Mouse (Mus musculus) thymus, adult 2 months (tissue): Measurements from ENCODE around the gene Atp8a2. TPM values are rescaled to one million over a fixed set of nuclear protein-coding genes. Genes with fewer than 3 reads are reported as not detected.

Source experiments
- DNase-seq: peaks from one replicate; pipeline ENCODE4 v3.0.0; 2021
- H3K27ac ChIP-seq: fragments of 200-500 bp; 2 replicates; pipeline ENCODE4 v1.5.1; 2012; ENCODE audit warnings: low read length, control low read depth; ENCODE audit not compliant: control insufficient read depth, insufficient read depth
- H3K27me3 ChIP-seq: fragments of 200-500 bp; 2 replicates; pipeline ENCODE4 v1.6.1; 2012; ENCODE audit warnings: mild to moderate bottlenecking, low read length, moderate library complexity, mixed read lengths; ENCODE audit not compliant: control insufficient read depth, insufficient read depth
- H3K36me3 ChIP-seq: fragments of 200-500 bp; 2 replicates; pipeline ENCODE4 v1.6.1; 2012; ENCODE audit warnings: mild to moderate bottlenecking, low read length, moderate library complexity; ENCODE audit not compliant: control insufficient read depth, insufficient read depth
- H3K4me1 ChIP-seq: fragments of 200-500 bp; replicated peaks from 2 replicates; pipeline ENCODE4 v1.6.1; 2012; ENCODE audit warnings: low read length; ENCODE audit not compliant: control insufficient read depth, insufficient read depth
- H3K4me3 ChIP-seq: fragments of 200-500 bp; 2 replicates; pipeline ENCODE4 v1.5.1; 2012; ENCODE audit warnings: mild to moderate bottlenecking, low read length, control low read depth, moderate library complexity; ENCODE audit not compliant: control insufficient read depth, insufficient read depth
- CTCF ChIP-seq: fragments of 200-500 bp; IDR thresholded peaks from 2 replicates; pipeline ENCODE4 v1.5.1; 2012; ENCODE audit warnings: mild to moderate bottlenecking, control low read depth, low read length, moderate library complexity, borderline replicate concordance; ENCODE audit not compliant: control insufficient read depth, poor library complexity, insufficient read depth; ENCODE audit errors: extremely low read depth
- POLR2A ChIP-seq: fragments of 200-500 bp; IDR thresholded peaks from 2 replicates; pipeline ENCODE4 v1.6.1; 2012; ENCODE audit warnings: mild to moderate bottlenecking, low read length, control low read depth, moderate library complexity; ENCODE audit not compliant: control insufficient read depth, poor library complexity, insufficient read depth; ENCODE audit errors: extremely low read depth
- WGBS: fragments of 180-500 bp; shearing (Covaris S2); methylation state at CpG from one replicate; pipeline ENCODE4 v1.1.7; 2018; 5-methylcytosine and 5-hydroxymethylcytosine counted together
- polyA plus RNA-seq: library from polyadenylated mRNA; depleted of rRNA; stranded (reverse); fragments of >200 nt; gene quantifications from 2 replicates; pipeline ENCODE4 v1.2.3, GENCODE M21; 2012

Atp8a2 gene
- polyA plus RNA-seq, 1 experiment, result 0.38 TPM

GRCm38 (mm10) chr14:59644166-59644565 lies 552.8 kb downstream of the Atp8a2 start:
- WGBS, result 88% methylated on average over 1 of the region's 1 CpGs
- H3K27me3 ChIP-seq, result no peaks in the 10 kb centered on the region
- H3K36me3 ChIP-seq, result no peaks in the 10 kb centered on the region
- no peak for DNase-seq
- H3K4me1 ChIP-seq, result peaks cover 24% of the 10 kb centered on the region
- no peak overlapping the region for H3K4me3 ChIP-seq
- H3K27ac ChIP-seq, result no peak overlapping the region
- no peak for TF ChIP-seq CTCF
- no peak for TF ChIP-seq POLR2A

DNA sequence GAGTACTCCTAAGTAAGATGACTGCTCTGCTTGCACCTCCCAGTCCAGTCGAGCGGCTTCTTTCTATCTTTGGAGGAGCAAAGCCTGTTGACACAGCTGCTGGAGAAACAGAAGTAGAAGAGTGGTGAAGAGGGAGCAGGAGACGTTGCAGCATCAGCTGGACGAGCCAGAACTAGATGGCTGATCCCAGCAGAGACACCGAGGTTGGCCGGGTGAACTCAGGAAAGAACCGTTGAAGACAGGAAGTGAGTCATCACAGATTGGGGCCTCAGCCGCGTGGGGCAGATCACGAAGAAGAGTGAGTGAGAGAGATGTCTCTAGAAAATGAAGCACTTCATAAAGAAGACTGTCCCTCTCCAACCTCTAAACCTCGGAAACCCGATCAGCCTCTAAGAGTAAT lies 553.4 kb downstream of the Atp8a2 start:
- 8% methylated on average over 12 of the region's 12 CpGs for WGBS
- no peaks in the 10 kb centered on the region for H3K27me3 ChIP-seq
- no peaks in the 10 kb centered on the region for H3K36me3 ChIP-seq
- peak; percentile 39 for DNase-seq
- TF ChIP-seq POLR2A, result no peak
- no peak for TF ChIP-seq CTCF
- peaks cover 24% of the 10 kb centered on the region for H3K4me1 ChIP-seq
- H3K4me3 ChIP-seq, result no peak overlapping the region
- no peak overlapping the region for H3K27ac ChIP-seq

GRCm38 (mm10) chr14:59641856-59642255 lies 555.1 kb downstream of the Atp8a2 start:
- peaks cover 21% of the 10 kb centered on the region for H3K4me1 ChIP-seq
- WGBS, result 95% methylated on average over 5 of the region's 5 CpGs
- no peaks in the 10 kb centered on the region for H3K27me3 ChIP-seq
- TF ChIP-seq POLR2A (no peak), CTCF (no peak)
- H3K27ac ChIP-seq, result no peak overlapping the region
- no peak for DNase-seq
- no peaks in the 10 kb centered on the region for H3K36me3 ChIP-seq
- H3K4me3 ChIP-seq, result no peak overlapping the region

DNA sequence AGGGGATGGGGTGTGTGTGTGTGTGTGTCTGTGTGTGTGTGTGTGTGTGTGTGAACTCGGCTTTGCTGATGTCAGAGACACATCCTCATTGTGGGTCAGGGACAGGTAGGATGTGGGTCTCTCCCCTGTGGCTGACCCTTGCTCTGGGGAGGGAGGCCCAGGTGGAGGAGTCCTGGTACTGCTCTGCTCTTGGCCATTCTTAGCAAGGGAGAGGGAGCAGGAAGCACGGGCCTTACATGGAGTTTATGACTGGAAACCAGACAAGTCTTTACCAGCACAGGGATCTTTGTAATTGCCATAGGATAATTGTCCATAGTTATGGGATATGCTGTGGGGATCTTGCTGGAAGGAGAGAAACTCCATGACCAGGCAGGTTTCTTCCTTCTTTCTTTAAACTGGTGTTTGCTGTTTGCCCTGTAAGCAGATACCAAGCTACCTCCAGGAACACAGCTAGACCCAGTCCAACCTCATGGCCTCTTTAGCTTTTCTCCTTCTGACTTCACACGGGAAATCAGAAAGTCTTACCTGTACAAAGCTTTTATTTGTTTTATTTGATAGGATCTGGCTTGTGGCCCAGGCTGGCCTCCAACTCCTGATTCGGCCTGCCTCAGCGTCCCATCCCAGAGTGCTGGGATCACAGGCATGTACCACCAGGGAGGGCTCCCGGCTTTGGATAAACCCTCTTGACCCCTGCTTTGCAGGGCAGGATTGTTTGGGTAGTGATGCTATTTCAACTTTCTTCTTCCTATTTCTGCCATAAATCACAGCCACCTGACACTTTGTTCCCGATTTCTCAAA lies 557.9 kb downstream of the Atp8a2 start:
- 85% methylated on average over 7 of the region's 7 CpGs for WGBS
- TF ChIP-seq CTCF (no peak), POLR2A (no peak)
- no peaks in the 10 kb centered on the region for H3K36me3 ChIP-seq
- no peak overlapping the region for H3K27ac ChIP-seq
- peaks cover 8% of the 10 kb centered on the region for H3K4me1 ChIP-seq
- no peak overlapping the region for H3K4me3 ChIP-seq
- no peaks in the 10 kb centered on the region for H3K27me3 ChIP-seq
- no peak for DNase-seq

DNA sequence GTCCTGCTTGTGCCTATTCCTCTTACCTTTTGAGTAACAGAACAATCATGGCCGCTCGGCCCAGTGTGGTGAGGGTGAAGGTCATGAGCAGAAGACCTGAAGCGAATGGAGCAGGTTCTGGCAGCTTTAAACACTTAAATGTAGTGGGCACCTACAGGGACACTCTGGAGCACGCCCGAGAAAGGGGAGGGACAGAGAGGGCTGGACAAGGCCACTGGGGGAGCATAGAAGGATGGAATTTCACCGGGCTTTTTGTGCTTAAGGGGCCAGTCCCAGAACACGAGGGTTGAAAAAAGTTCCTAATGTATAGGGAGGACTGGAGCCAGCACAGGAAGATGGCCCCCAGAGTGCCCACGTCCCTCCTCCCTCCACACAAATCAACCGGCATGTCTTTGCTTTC lies 563.0 kb downstream of the Atp8a2 start:
- no peaks in the 10 kb centered on the region for H3K36me3 ChIP-seq

DNA sequence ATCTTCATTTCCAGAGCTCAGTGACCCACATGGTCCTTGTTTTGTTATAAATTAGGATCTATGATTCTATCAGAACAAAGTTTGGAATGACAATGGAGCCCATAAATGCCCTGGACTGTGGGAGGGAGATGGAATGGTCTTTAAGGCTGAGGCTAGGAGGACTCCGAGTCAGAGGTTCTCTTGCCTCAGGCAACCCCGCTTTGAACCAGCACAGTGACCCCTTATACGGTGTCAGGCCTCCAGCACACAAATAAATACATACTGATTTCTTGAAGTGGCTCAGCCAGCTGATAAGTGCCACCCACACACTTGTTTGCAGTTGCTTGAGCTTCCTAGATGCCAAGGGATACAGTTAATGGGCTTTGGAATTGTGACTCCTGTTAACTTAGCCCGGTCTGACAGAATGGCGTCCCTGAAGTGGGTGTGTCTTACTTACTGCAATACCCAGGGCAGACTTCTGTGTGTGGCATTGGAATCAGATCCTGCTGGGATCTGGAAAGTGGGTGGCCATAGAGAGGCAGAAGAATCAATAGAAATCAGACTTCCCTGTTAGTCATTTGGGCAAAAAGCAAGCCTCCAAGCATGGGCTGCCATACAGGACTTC lies 563.6 kb downstream of the Atp8a2 start:
- TF ChIP-seq CTCF (no peak), POLR2A (no peak)
- no peaks in the 10 kb centered on the region for H3K27me3 ChIP-seq
- no peak overlapping the region for H3K27ac ChIP-seq
- no peak for DNase-seq
- no peaks in the 10 kb centered on the region for H3K36me3 ChIP-seq
- WGBS, result 97% methylated on average over 5 of the region's 5 CpGs
- H3K4me1 ChIP-seq, result no peaks in the 10 kb centered on the region
- no peak overlapping the region for H3K4me3 ChIP-seq

More for the DNA sequence above, 563.0 kb downstream of the Atp8a2 start:
- Histone ChIP-seq H3K4me1 (no peaks in the 10 kb centered on the region), H3K4me3 (no peak overlapping the region), H3K27me3 (no peaks in the 10 kb centered on the region), H3K27ac (no peak overlapping the region)
- WGBS, result 93% methylated on average over 9 of the region's 9 CpGs
- no peak for DNase-seq
- no peak for TF ChIP-seq CTCF
- TF ChIP-seq POLR2A, result no peak

GRCm38 (mm10) chr14:59632067-59632466 lies 564.9 kb downstream of the Atp8a2 start:
- no peak overlapping the region for H3K27ac ChIP-seq
- no peak for DNase-seq
- no peak overlapping the region for H3K4me3 ChIP-seq
- WGBS, result 90% methylated on average over 6 of the region's 6 CpGs
- TF ChIP-seq CTCF, result no peak
- no peak for TF ChIP-seq POLR2A
- H3K36me3 ChIP-seq, result no peaks in the 10 kb centered on the region
- no peaks in the 10 kb centered on the region; the same call in 1 of the 2 replicates for H3K27me3 ChIP-seq
- H3K4me1 ChIP-seq, result no peaks in the 10 kb centered on the region
